Mouse (Mus musculus): ENCODE measurements around the gene Slc16a12. TPM values are rescaled to one million over a fixed set of nuclear protein-coding genes. Genes with fewer than 3 reads are reported as not detected.

Slc16a12 gene
- polyA plus RNA-seq (2012; ENCODE audit: low replicate concordance): 0.05 TPM in 1 of 2 replicates, not detected in the other

DNA sequence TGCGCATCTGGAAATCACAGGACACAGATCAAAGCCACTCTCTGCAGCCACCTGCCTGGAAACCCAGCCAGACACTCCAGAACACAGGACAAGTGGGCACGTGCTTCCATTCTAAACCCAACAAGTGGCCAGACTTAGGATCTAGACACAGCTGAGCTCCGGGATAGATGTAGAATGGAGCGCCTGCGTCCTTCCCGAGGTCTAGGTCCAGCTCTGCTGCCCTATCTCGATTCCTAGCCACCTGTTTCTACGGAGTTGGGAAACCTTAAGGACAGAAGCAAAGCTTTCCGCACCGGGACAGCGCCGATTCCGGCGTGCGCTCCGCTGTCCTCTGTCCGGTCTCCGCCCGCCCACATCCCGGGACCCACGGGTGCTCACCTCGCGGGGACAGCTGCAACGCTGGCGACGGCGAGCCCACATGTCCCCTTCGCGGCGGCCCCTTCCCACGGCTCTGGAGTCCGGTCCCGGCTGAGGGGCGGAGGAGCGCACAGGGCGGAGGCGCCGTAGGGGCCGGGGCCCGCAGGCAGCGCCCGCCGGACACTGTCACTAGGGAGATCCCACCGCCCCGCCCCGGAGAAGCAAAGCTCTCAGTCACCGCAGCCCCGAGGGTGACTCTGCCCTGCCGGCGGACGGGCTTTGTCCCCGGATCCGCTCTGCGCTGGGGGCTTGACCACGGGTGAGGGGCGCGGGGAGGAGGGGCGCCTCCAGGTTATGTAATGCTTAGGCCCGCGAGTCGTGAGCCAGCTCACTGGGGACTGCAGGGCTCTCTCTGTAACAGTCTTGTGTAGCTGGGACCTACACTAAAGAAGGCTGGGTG, at the start of gene Slc16a12:
Gene Slc16a12 (minus strand): TSS at position 602 of the 817 bp plus-strand sequence.

DNA sequence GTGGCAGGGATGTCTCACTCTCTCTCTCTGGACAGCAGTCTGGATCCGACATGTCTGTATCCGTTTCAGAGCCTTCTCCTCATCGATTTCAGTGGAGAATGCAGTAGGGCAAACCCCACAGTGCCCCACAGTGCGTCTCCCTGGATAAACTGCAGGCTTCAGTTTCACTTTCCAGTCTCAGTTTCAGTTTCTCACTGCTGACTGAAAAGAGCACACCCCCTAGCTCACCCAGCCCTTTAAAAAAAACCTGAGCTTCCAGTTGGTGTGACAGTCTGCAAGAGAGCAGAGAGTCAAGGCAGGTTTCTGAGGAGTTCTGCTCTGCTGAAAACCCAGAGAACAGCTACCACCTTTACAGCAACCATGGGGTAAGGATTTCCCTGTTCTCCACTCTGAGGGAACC, 106.5 kb downstream of the Slc16a12 start, which contains the start of the genes Ifit1bl2 and Ifit1:
Gene Ifit1bl2 (minus strand): TSS at position 121 of the 400 bp plus-strand sequence.
Gene Ifit1 (plus strand): TSS at position 249 of the 400 bp plus-strand sequence.

Other genes with a start within 250 kb of the Slc16a12 start
- 0.57 and 2.6 TPM in 2 replicates for gene Lipa, start 219.8 kb downstream of the Slc16a12 start, polyA plus RNA-seq (2012; ENCODE audit: low replicate concordance)
- gene Ifit2, start 196.6 kb downstream of the Slc16a12 start, polyA plus RNA-seq (2012; ENCODE audit: low replicate concordance): 0.06 and 0.26 TPM in 2 replicates
- 0.26 and 0.62 TPM in 2 replicates for gene Ifit3, start 163.8 kb downstream of the Slc16a12 start, polyA plus RNA-seq (2012; ENCODE audit: low replicate concordance)
- 0.31 TPM in 1 of 2 replicates, not detected in the other for gene Ifit1bl1, start 145.3 kb downstream of the Slc16a12 start, polyA plus RNA-seq (2012; ENCODE audit: low replicate concordance)
- 0.71 TPM in 1 of 2 replicates, not detected in the other for gene Ifit3b, start 139.3 kb downstream of the Slc16a12 start, polyA plus RNA-seq (2012; ENCODE audit: low replicate concordance)
- 0.16 TPM in 1 of 2 replicates, not detected in the other for gene Ifit1bl2, start 106.5 kb downstream of the Slc16a12 start, polyA plus RNA-seq (2012; ENCODE audit: low replicate concordance)
- gene Ifit1, start 106.4 kb downstream of the Slc16a12 start, polyA plus RNA-seq (2012; ENCODE audit: low replicate concordance): 0.15 and 0.25 TPM in 2 replicates
- 1.0 and 1.4 TPM in 2 replicates for gene Pank1, start 132.2 kb upstream of the Slc16a12 start, polyA plus RNA-seq (2012; ENCODE audit: low replicate concordance)
- gene Kif20b, start 175.1 kb upstream of the Slc16a12 start, polyA plus RNA-seq (2012; ENCODE audit: low replicate concordance): 0.35 and 3.1 TPM in 2 replicates

Measured in leukemia stem cell, adult 10-12 weeks (primary cell).